Comparison of ENCODE assay signal across 11 mouse cellular contexts in genomic region chr16:77173026-77173692, GRCm38 (mm10).
DNase-seq lines count a peak whose midpoint lies in the region; ATAC-seq lines count a peak whose summit lies in the region.
"Had no signal": no experiment of that assay in that cellular context is flagged by ENCODE, and none has a peak within 500 bp of the region (broad histone marks: within the 10 kb centered on the region; RNA-seq: fewer than 3 reads in every experiment).

No protein-coding gene starts in this region.

- H3K4me3 ChIP-seq in hindbrain, embryonic 11.5 days (ENCODE audit: low read depth, low read length): no peak overlapping the region
- no peak overlapping the region for H3K4me3 ChIP-seq in hindbrain, embryonic 16.5 days (ENCODE audit: low read length)
- H3K4me3 ChIP-seq in kidney, embryonic 16.5 days (ENCODE audit: low read length): no peak overlapping the region
- H3K4me3 ChIP-seq: erythroblast, embryonic 14.5 days; midbrain, embryonic 12.5 days had no signal

- ATAC-seq in hindbrain, embryonic 11.5 days (ENCODE audit: low FRiP score): peak; percentile 78
- ATAC-seq in hindbrain, embryonic 16.5 days: no peak
- ATAC-seq in granulocyte monocyte progenitor cell, adult 5-6 weeks (replicated peaks; ENCODE audit: poor library complexity, severe bottlenecking): peak; percentile 72
- ATAC-seq in kidney, embryonic 16.5 days (ENCODE audit: low FRiP score, low TSS enrichment): peak; percentile 93
- ATAC-seq in activated CD4-positive, CD25-positive, alpha-beta regulatory T cell, adult 4 months: no peak
- ATAC-seq in frontal cortex, adult (ENCODE audit: low TSS enrichment): no peak

- H3K9me3 ChIP-seq in hindbrain, embryonic 11.5 days (ENCODE audit: control insufficient read depth, low read length): no peaks in the 10 kb centered on the region
- H3K9me3 ChIP-seq in hindbrain, embryonic 16.5 days (ENCODE audit: control insufficient read depth, low read length): no peaks in the 10 kb centered on the region
- H3K9me3 ChIP-seq in kidney, embryonic 16.5 days (ENCODE audit: low read length): no peaks in the 10 kb centered on the region
- H3K9me3 ChIP-seq: midbrain, embryonic 12.5 days had no signal

- H3K27ac ChIP-seq in hindbrain, embryonic 11.5 days (ENCODE audit: low read depth, low read length): no peak overlapping the region
- no peak overlapping the region for H3K27ac ChIP-seq in hindbrain, embryonic 16.5 days (ENCODE audit: low read depth, low read length)
- peak overlapping the region; percentile 6; the same call in 1 of the 2 replicates for H3K27ac ChIP-seq in kidney, embryonic 16.5 days (ENCODE audit: low read length)
- H3K27ac ChIP-seq: midbrain, embryonic 12.5 days had no signal

- no peaks in the 10 kb centered on the region for H3K36me3 ChIP-seq in hindbrain, embryonic 11.5 days (ENCODE audit: control insufficient read depth, insufficient read depth, low read length)
- H3K36me3 ChIP-seq in hindbrain, embryonic 16.5 days (ENCODE audit: control insufficient read depth, insufficient read depth, low read length): no peaks in the 10 kb centered on the region
- H3K36me3 ChIP-seq in kidney, embryonic 16.5 days (ENCODE audit: insufficient read depth, low read length): no peaks in the 10 kb centered on the region
- H3K36me3 ChIP-seq: midbrain, embryonic 12.5 days had no signal

- WGBS in hindbrain, embryonic 11.5 days: 22% methylated on average over 8 of the region's 8 CpGs
- 27% methylated on average over 8 of the region's 8 CpGs for WGBS in hindbrain, embryonic 16.5 days
- 7% methylated on average over 8 of the region's 8 CpGs for WGBS in kidney, embryonic 16.5 days

- H3K9ac ChIP-seq in hindbrain, embryonic 11.5 days (ENCODE audit: low read depth, low read length): no peak overlapping the region
- no peak overlapping the region for H3K9ac ChIP-seq in hindbrain, embryonic 16.5 days (ENCODE audit: low read depth, low read length)
- H3K9ac ChIP-seq in kidney, embryonic 16.5 days (replicated peaks; ENCODE audit: low read length): no peak overlapping the region
- H3K9ac ChIP-seq: midbrain, embryonic 12.5 days had no signal

- peak; percentile 22 for DNase-seq in hindbrain, embryonic 11.5 days (ENCODE audit: low spot score)
- DNase-seq in mesoderm, embryonic 11.5 days (ENCODE audit: low read depth, low spot score): peak; percentile 81
- DNase-seq in left cerebral cortex, adult 11 months (ENCODE audit: low spot score): no peak

- H3K4me1 ChIP-seq in hindbrain, embryonic 11.5 days (replicated peaks; ENCODE audit: control insufficient read depth, insufficient read depth, low read length): no peaks in the 10 kb centered on the region
- H3K4me1 ChIP-seq in hindbrain, embryonic 16.5 days (ENCODE audit: control insufficient read depth, insufficient read depth, low read depth, low read length): peaks cover 2% of the 10 kb centered on the region; the same call in 1 of the 2 replicates
- peaks cover 10% of the 10 kb centered on the region; the same call in 1 of the 2 replicates for H3K4me1 ChIP-seq in kidney, embryonic 16.5 days (ENCODE audit: insufficient read depth, low read length)

- H3K4me2 ChIP-seq in hindbrain, embryonic 11.5 days (replicated peaks; ENCODE audit: low read depth, low read length): no peak overlapping the region
- no peak overlapping the region for H3K4me2 ChIP-seq in hindbrain, embryonic 16.5 days (ENCODE audit: low read length)
- H3K4me2 ChIP-seq in kidney, embryonic 16.5 days (replicated peaks; ENCODE audit: low read depth, low read length): no peak overlapping the region
- H3K4me2 ChIP-seq: midbrain, embryonic 12.5 days had no signal

- no peaks in the 10 kb centered on the region for H3K27me3 ChIP-seq in hindbrain, embryonic 11.5 days (ENCODE audit: control insufficient read depth, insufficient read depth, low read length)
- H3K27me3 ChIP-seq in hindbrain, embryonic 16.5 days (replicated peaks; ENCODE audit: control insufficient read depth, insufficient read depth, low read length): no peaks in the 10 kb centered on the region
- no peaks in the 10 kb centered on the region for H3K27me3 ChIP-seq in kidney, embryonic 16.5 days (ENCODE audit: insufficient read depth, low read length)
- H3K27me3 ChIP-seq: CH12.LX; midbrain, embryonic 12.5 days had no signal

Comparison
In these comparisons a context has a peak if more than half of its experiments do, and no peak if none do; other contexts are left out.
1. ATAC-seq: peak in hindbrain, embryonic 11.5 days (single experiment), granulocyte monocyte progenitor cell, adult 5-6 weeks (single experiment) and kidney, embryonic 16.5 days (single experiment); none in hindbrain, embryonic 16.5 days (single experiment), activated CD4-positive, CD25-positive, alpha-beta regulatory T cell, adult 4 months (single experiment) and frontal cortex, adult (single experiment).